Mouse (Mus musculus): ENCODE data around the gene Iltifb. TPM values are rescaled to one million over a fixed set of nuclear protein-coding genes. Genes with fewer than 3 reads are reported as not detected.
"Not testable (repeated sequence)": the region's sequence is repeated elsewhere in the genome, so short reads cannot be mapped to it uniquely, and the experiment has no call there.

Iltifb gene
- polyA plus RNA-seq, 1 experiment from 2014 or later: not detected

- H3K27ac ChIP-seq (replicated peaks); H3K9me3 ChIP-seq (replicated peaks); H3K4me1 ChIP-seq (replicated peaks); ATAC-seq (ENCODE audit: insufficient read depth); H3K27me3 ChIP-seq; H3K4me2 ChIP-seq; H3K4me3 ChIP-seq (replicated peaks); H3K9ac ChIP-seq; H3K36me3 ChIP-seq (replicated peaks): not testable (repeated sequence)
- WGBS (ENCODE audit: insufficient replicate concordance): no CpG with 5 or more reads among the region's 13 CpGs
Measured at GRCm38 (mm10) chr10:118258388-118258787, 36.5 kb downstream of the Iltifb start, which contains the start of gene Gm32802. Gene Gm32802 (plus strand): TSS chr10:118258688.

GRCm38 (mm10) chr10:118250852-118251295 lies 44.0 kb downstream of the Iltifb start:
- no peak for ATAC-seq (ENCODE audit: insufficient read depth)

GRCm38 (mm10) chr10:118249006-118249595 lies 45.7 kb downstream of the Iltifb start:
- 65% methylated on average over 11 of the region's 11 CpGs for WGBS (ENCODE audit: insufficient replicate concordance)

More at GRCm38 (mm10) chr10:118250852-118251295, 44.0 kb downstream of the Iltifb start:
- WGBS (ENCODE audit: insufficient replicate concordance): 42% methylated on average over 10 of the region's 10 CpGs
- Histone ChIP-seq H3K4me3 (replicated peaks) (no peak overlapping the region), H3K9ac (no peak overlapping the region), H3K27me3 (no peaks in the 10 kb centered on the region), H3K4me1 (replicated peaks) (no peaks in the 10 kb centered on the region), H3K9me3 (replicated peaks) (no peaks in the 10 kb centered on the region), H3K27ac (replicated peaks) (no peak overlapping the region), H3K4me2 (no peak overlapping the region), H3K36me3 (replicated peaks) (no peaks in the 10 kb centered on the region)

GRCm38 (mm10) chr10:118240680-118241079 lies 54.2 kb downstream of the Iltifb start, which contains the start of gene Gm32717:
Gene Gm32717 (minus strand): TSS chr10:118240780.
- H3K27ac ChIP-seq (replicated peaks); H3K4me1 ChIP-seq (replicated peaks); H3K4me3 ChIP-seq (replicated peaks); H3K4me2 ChIP-seq; ATAC-seq (ENCODE audit: insufficient read depth); H3K9ac ChIP-seq; H3K9me3 ChIP-seq (replicated peaks); H3K27me3 ChIP-seq; H3K36me3 ChIP-seq (replicated peaks): not testable (repeated sequence)
- no CpG with 5 or more reads among the region's 13 CpGs for WGBS (ENCODE audit: insufficient replicate concordance)

More at GRCm38 (mm10) chr10:118249006-118249595, 45.7 kb downstream of the Iltifb start:
- H3K4me1 ChIP-seq (replicated peaks); H3K9me3 ChIP-seq (replicated peaks); H3K36me3 ChIP-seq (replicated peaks); H3K27ac ChIP-seq (replicated peaks); H3K9ac ChIP-seq; H3K4me2 ChIP-seq; ATAC-seq (ENCODE audit: insufficient read depth); H3K4me3 ChIP-seq (replicated peaks); H3K27me3 ChIP-seq: not testable (repeated sequence)

Other genes starting within 250 kb of the Iltifb start
- 8.3 and 8.4 TPM in 2 replicates for gene Mdm1, start 153.2 kb downstream of the Iltifb start, polyA plus RNA-seq (2015; fragmentation: Nextera tagmentation; extraction: Ambion mirVana)
- gene Il22, start 90.1 kb downstream of the Iltifb start, polyA plus RNA-seq (2015; fragmentation: Nextera tagmentation; extraction: Ambion mirVana): not detected in 2 replicates
- not detected in 2 replicates for gene Gm32717, start 54.3 kb downstream of the Iltifb start, polyA plus RNA-seq (2015; fragmentation: Nextera tagmentation; extraction: Ambion mirVana)
- not detected in 2 replicates for gene Gm32802, start 36.4 kb downstream of the Iltifb start, polyA plus RNA-seq (2015; fragmentation: Nextera tagmentation; extraction: Ambion mirVana)
- gene Gm9040, start 31.9 kb upstream of the Iltifb start, polyA plus RNA-seq (2015; fragmentation: Nextera tagmentation; extraction: Ambion mirVana): not detected in 2 replicates
- not detected in 2 replicates for gene Gm9044, start 37.4 kb upstream of the Iltifb start, polyA plus RNA-seq (2015; fragmentation: Nextera tagmentation; extraction: Ambion mirVana)
- not detected in 2 replicates for gene Gm9045, start 42.8 kb upstream of the Iltifb start, polyA plus RNA-seq (2015; fragmentation: Nextera tagmentation; extraction: Ambion mirVana)
- not detected in 2 replicates for gene Gm9046, start 48.2 kb upstream of the Iltifb start, polyA plus RNA-seq (2015; fragmentation: Nextera tagmentation; extraction: Ambion mirVana)
- gene Gm9048, start 53.6 kb upstream of the Iltifb start, polyA plus RNA-seq (2015; fragmentation: Nextera tagmentation; extraction: Ambion mirVana): not detected in 2 replicates
- not detected in 2 replicates for gene Gm9049, start 59.1 kb upstream of the Iltifb start, polyA plus RNA-seq (2015; fragmentation: Nextera tagmentation; extraction: Ambion mirVana)
- not detected in 2 replicates for gene Ifng, start 146.0 kb upstream of the Iltifb start, polyA plus RNA-seq (2015; fragmentation: Nextera tagmentation; extraction: Ambion mirVana)

Measured in liver, embryonic 15.5 days (tissue).